9 mouse cellular contexts compared by ENCODE assay signal in genomic region chr3:36181519-36181918, GRCm38 (mm10). TPM values are rescaled to one million over a fixed set of nuclear protein-coding genes. Genes with fewer than 3 reads are reported as not detected.
DNase-seq lines count a peak whose midpoint lies in the region; ATAC-seq lines count a peak whose summit lies in the region.
"Had no signal": no experiment of that assay in that cellular context is flagged by ENCODE, and none has a peak within 500 bp of the region (broad histone marks: within the 10 kb centered on the region; RNA-seq: fewer than 3 reads in every experiment).

No protein-coding gene starts in this region.

- 0 out of 2 replicates have a peak, but pooled peaks have one; percentile 61 for ATAC-seq in megakaryocyte progenitor cell, adult 5-6 weeks (replicated peaks; ENCODE audit: poor library complexity)

- peak; percentile 14 to 73 for DNase-seq in heart, adult 18-20 months
- DNase-seq in heart, postnatal 25 days (ENCODE audit: low spot score) = no peak
- peak; percentile 6 to 27 for DNase-seq in urinary bladder, adult 18-20 months (ENCODE audit: low spot score in 2 of 2)
- no peak for DNase-seq in urinary bladder, adult 2 months (ENCODE audit: low spot score)
- peak; percentile 79 for DNase-seq in embryo, embryonic 10 days (ENCODE audit: low spot score)
- peak; percentile 78 for DNase-seq in kidney, postnatal 10 days
- no peak for DNase-seq in yolk sac, embryonic 10.5 days (ENCODE audit: low spot score)

- intact Hi-C loops in heart, postnatal 25 days (cut with DNase I) = loop anchor here (2.0 kb wide), 2 partner anchors 261 to 315 kb away; no protein-coding TSS in a partner anchor

RNA-seq across cellular contexts. Expression of gene D3Ertd254e, which starts 30.7 kb away (rescaled TPM):
- 1 to 10 TPM; 3.6 to 3.8 TPM for total RNA-seq in heart, adult 18-20 months (2021)
- total RNA-seq in heart, postnatal 25 days (2021) = 1 to 10 TPM; 3.7 TPM
- 2.6 and 3.7 TPM in 2 replicates for polyA plus RNA-seq in urinary bladder, adult 2 months (2012; rRNA removed)
- total RNA-seq in megakaryocyte progenitor cell, adult 5-6 weeks (2015) = 5.8 and 6.2 TPM in 2 replicates
- 5.2 and 6.0 TPM in 2 replicates for total RNA-seq in megakaryocyte progenitor cell, adult 5-6 weeks (2017)

RNA-seq across cellular contexts. Expression of gene Qrfpr, which starts 40.6 kb away (rescaled TPM):
- not detected for total RNA-seq in heart, adult 18-20 months (2021)
- not detected for total RNA-seq in heart, postnatal 25 days (2021)
- 0.50 and 0.62 TPM in 2 replicates for polyA plus RNA-seq in urinary bladder, adult 2 months (2012; rRNA removed)
- not detected in 2 replicates for total RNA-seq in megakaryocyte progenitor cell, adult 5-6 weeks (2015)
- not detected in 2 replicates for total RNA-seq in megakaryocyte progenitor cell, adult 5-6 weeks (2017)
- total RNA-seq: adrenal gland, postnatal 4 days had no signal

Comparison
In these comparisons a context has a peak if more than half of its experiments do, and no peak if none do; other contexts are left out.
1. DNase-seq: peak in heart, adult 18-20 months (2 of 2), urinary bladder, adult 18-20 months (2 of 2), embryo, embryonic 10 days (single experiment) and kidney, postnatal 10 days (single experiment); none in heart, postnatal 25 days (single experiment), urinary bladder, adult 2 months (single experiment) and yolk sac, embryonic 10.5 days (single experiment).